Mouse (Mus musculus) intestine, embryonic 15.5 days (tissue): ENCODE measurements around the gene Depdc7. TPM values are rescaled to one million over a fixed set of nuclear protein-coding genes. Genes with fewer than 3 reads are reported as not detected.

Experiments
- ATAC-seq: fragments of 200-750 bp; cut with Nextera tagmentation; 2 replicates; pipeline ENCODE4 v1.8.0; 2017; ENCODE audit warnings: moderate TSS enrichment, moderate library complexity
- H3K27ac ChIP-seq: fragments of 300-500 bp; sonication (generic); 2 replicates; pipeline ENCODE4 v1.5.1; 2015; ENCODE audit warnings: mild to moderate bottlenecking, inconsistent platforms
- H3K27me3 ChIP-seq: fragments of 300-500 bp; sonication (generic); replicated peaks from 2 replicates; pipeline ENCODE4 v1.6.1; 2015; ENCODE audit warnings: inconsistent platforms
- H3K36me3 ChIP-seq: fragments of 300-500 bp; sonication (generic); 2 replicates; pipeline ENCODE4 v1.6.1; 2015; ENCODE audit warnings: inconsistent platforms
- H3K4me1 ChIP-seq: fragments of 300-500 bp; sonication (generic); replicated peaks from 2 replicates; pipeline ENCODE4 v1.6.1; 2015; ENCODE audit warnings: inconsistent platforms
- H3K4me2 ChIP-seq: fragments of 300-500 bp; sonication (generic); replicated peaks from 2 replicates; pipeline ENCODE4 v1.6.1; 2015; ENCODE audit warnings: mild to moderate bottlenecking, inconsistent platforms
- H3K4me3 ChIP-seq: fragments of 300-500 bp; sonication (generic); replicated peaks from 2 replicates; pipeline ENCODE4 v1.5.1; 2015; ENCODE audit warnings: inconsistent platforms
- H3K9ac ChIP-seq: fragments of 300-500 bp; sonication (generic); 2 replicates; pipeline ENCODE4 v1.6.1; 2015; ENCODE audit warnings: inconsistent platforms
- H3K9me3 ChIP-seq: fragments of 300-500 bp; sonication (generic); 2 replicates; pipeline ENCODE4 v1.6.1; 2016; ENCODE audit warnings: inconsistent platforms
- WGBS: fragments of 180-500 bp; shearing (Covaris S2); methylation state at CpG from one replicate; pipeline ENCODE4 v1.1.7; 2015; 5-methylcytosine and 5-hydroxymethylcytosine counted together
- polyA plus RNA-seq: library from polyadenylated mRNA; unstranded; fragments of >200 nt; fragmentation: Nextera tagmentation; extraction: Ambion mirVana; gene quantifications from 2 replicates; pipeline ENCODE4 v1.2.1, GENCODE M21; 2015

The Depdc7 gene
- polyA plus RNA-seq: 32.6 and 36.2 TPM in 2 replicates

GRCm38 (mm10) chr2:104742741-104743064 lies at the start of gene Depdc7:
Gene Depdc7, minus strand, starts transcription at chr2:104742878.
- H3K4me3 ChIP-seq: peak within 1 kb of the TSS; percentile 91
- no peaks in the 10 kb centered on the region for H3K27me3 ChIP-seq
- no peaks in the 10 kb centered on the region for H3K9me3 ChIP-seq
- ATAC-seq: peak; percentile 93
- no peaks in the 10 kb centered on the region for H3K36me3 ChIP-seq
- under 1% methylated on average over 31 of the region's 31 CpGs for WGBS
- H3K4me2 ChIP-seq: peak within 1 kb of the TSS; percentile 91
- peaks cover 15% of the 10 kb centered on the region for H3K4me1 ChIP-seq
- peak within 1 kb of the TSS; percentile 96 for H3K27ac ChIP-seq
- peak within 1 kb of the TSS; percentile 95 for H3K9ac ChIP-seq

- WGBS: 95% methylated on average over 1 of the region's 1 CpGs
- H3K9ac ChIP-seq: no peak overlapping the region
- no peak overlapping the region for H3K4me3 ChIP-seq
- no peak for ATAC-seq
- H3K36me3 ChIP-seq: peaks cover 18% of the 10 kb centered on the region
- H3K27ac ChIP-seq: no peak overlapping the region
- no peak overlapping the region for H3K4me2 ChIP-seq
- no peaks in the 10 kb centered on the region for H3K9me3 ChIP-seq
- no peaks in the 10 kb centered on the region for H3K4me1 ChIP-seq
- no peaks in the 10 kb centered on the region for H3K27me3 ChIP-seq
These were observed 32.1 kb upstream of the Depdc7 start for GRCm38 (mm10) chr2:104774763-104775162.

- Histone ChIP-seq H3K9ac (no peak overlapping the region), H3K4me1 (no peaks in the 10 kb centered on the region), H3K27me3 (no peaks in the 10 kb centered on the region), H3K9me3 (no peaks in the 10 kb centered on the region), H3K4me2 (no peak overlapping the region), H3K27ac (no peak overlapping the region), H3K4me3 (no peak overlapping the region), H3K36me3 (peaks cover 11% of the 10 kb centered on the region)
- WGBS: 88% methylated on average over 1 of the region's 1 CpGs
- ATAC-seq: 0 out of 2 replicates have a peak, but pooled peaks have one; percentile 39
These were observed 26.0 kb upstream of the Depdc7 start for GRCm38 (mm10) chr2:104768697-104769096.

GRCm38 (mm10) chr2:104764018-104764417 lies 21.3 kb upstream of the Depdc7 start:
- Histone ChIP-seq H3K4me2 (no peak overlapping the region), H3K9me3 (no peaks in the 10 kb centered on the region), H3K9ac (no peak overlapping the region), H3K36me3 (no peaks in the 10 kb centered on the region), H3K4me3 (no peak overlapping the region), H3K27me3 (no peaks in the 10 kb centered on the region), H3K27ac (no peak overlapping the region), H3K4me1 (no peaks in the 10 kb centered on the region)
- 90% methylated on average over 4 of the region's 4 CpGs for whole genome bisulfite sequencing
- no peak for ATAC-seq

GRCm38 (mm10) chr2:104763134-104763703 lies 20.5 kb upstream of the Depdc7 start:
- no peak overlapping the region for H3K9ac ChIP-seq
- no peak overlapping the region for H3K4me3 ChIP-seq
- ATAC-seq: peak; percentile 86
- H3K27me3 ChIP-seq: no peaks in the 10 kb centered on the region
- H3K36me3 ChIP-seq: no peaks in the 10 kb centered on the region
- H3K9me3 ChIP-seq: no peaks in the 10 kb centered on the region
- WGBS: 68% methylated on average over 8 of the region's 8 CpGs
- H3K4me1 ChIP-seq: no peaks in the 10 kb centered on the region
- H3K27ac ChIP-seq: 0 out of 2 replicates have a peak overlapping the region, but pooled peaks have one; percentile 36
- H3K4me2 ChIP-seq: no peak overlapping the region

GRCm38 (mm10) chr2:104750611-104751010 lies 7.9 kb upstream of the Depdc7 start:
- no peak overlapping the region for H3K9ac ChIP-seq
- no peak overlapping the region for H3K4me3 ChIP-seq
- 0 out of 2 replicates have a peak, but pooled peaks cover 5% of the 10 kb centered on the region for H3K36me3 ChIP-seq
- ATAC-seq: peak; percentile 64; the same call in 1 of the 2 replicates
- no peaks in the 10 kb centered on the region for H3K4me1 ChIP-seq
- H3K27ac ChIP-seq: no peak overlapping the region
- H3K4me2 ChIP-seq: no peak overlapping the region
- WGBS: 58% methylated on average over 3 of the region's 3 CpGs
- no peaks in the 10 kb centered on the region for H3K27me3 ChIP-seq
- no peaks in the 10 kb centered on the region for H3K9me3 ChIP-seq

GRCm38 (mm10) chr2:104748652-104749183 lies 6.0 kb upstream of the Depdc7 start:
- peak; percentile 80 for ATAC-seq
- Histone ChIP-seq H3K27ac (no peak overlapping the region), H3K4me2 (no peak overlapping the region), H3K36me3 (0 out of 2 replicates have a peak, but pooled peaks cover 5% of the 10 kb centered on the region), H3K4me3 (no peak overlapping the region), H3K27me3 (no peaks in the 10 kb centered on the region), H3K9ac (no peak overlapping the region), H3K9me3 (no peaks in the 10 kb centered on the region), H3K4me1 (no peaks in the 10 kb centered on the region)
- 63% methylated on average over 5 of the region's 5 CpGs for whole genome bisulfite sequencing

GRCm38 (mm10) chr2:104746251-104746650 lies 3.6 kb upstream of the Depdc7 start:
- no peaks in the 10 kb centered on the region for H3K27me3 ChIP-seq
- no peak overlapping the region for H3K4me3 ChIP-seq
- no peaks in the 10 kb centered on the region for H3K9me3 ChIP-seq
- H3K27ac ChIP-seq: no peak overlapping the region
- no peak overlapping the region for H3K9ac ChIP-seq
- WGBS: 57% methylated on average over 8 of the region's 8 CpGs
- H3K4me2 ChIP-seq: no peak overlapping the region
- no peak for ATAC-seq
- no peaks in the 10 kb centered on the region for H3K36me3 ChIP-seq
- peaks cover 6% of the 10 kb centered on the region for H3K4me1 ChIP-seq

GRCm38 (mm10) chr2:104743971-104744370 lies 1.3 kb upstream of the Depdc7 start:
- peaks cover 15% of the 10 kb centered on the region for H3K4me1 ChIP-seq
- H3K9ac ChIP-seq: no peak overlapping the region
- no peaks in the 10 kb centered on the region for H3K9me3 ChIP-seq
- H3K4me3 ChIP-seq: no peak overlapping the region
- H3K36me3 ChIP-seq: no peaks in the 10 kb centered on the region
- H3K4me2 ChIP-seq: no peak overlapping the region
- no peak overlapping the region for H3K27ac ChIP-seq
- WGBS: 56% methylated on average over 5 of the region's 5 CpGs
- H3K27me3 ChIP-seq: no peaks in the 10 kb centered on the region
- 0 out of 2 replicates have a peak, but pooled peaks have one; percentile 4 for ATAC-seq

- Histone ChIP-seq H3K4me1 (peaks cover 15% of the 10 kb centered on the region), H3K27ac (peak overlapping the region; percentile 96), H3K9me3 (no peaks in the 10 kb centered on the region), H3K4me3 (peak overlapping the region; percentile 91), H3K9ac (peak overlapping the region; percentile 95), H3K27me3 (no peaks in the 10 kb centered on the region), H3K4me2 (peak overlapping the region; percentile 91), H3K36me3 (no peaks in the 10 kb centered on the region)
- WGBS: 11% methylated on average over 7 of the region's 7 CpGs
- ATAC-seq: peak; percentile 69
These were observed 482 bp upstream of the Depdc7 start for GRCm38 (mm10) chr2:104743160-104743559.

- WGBS: 5% methylated on average over 45 of the region's 46 CpGs
These were observed 560 bp downstream of the Depdc7 start for GRCm38 (mm10) chr2:104741896-104742740.

GRCm38 (mm10) chr2:104741015-104741758 lies 1.5 kb downstream of the Depdc7 start:
- Histone ChIP-seq H3K9me3 (no peaks in the 10 kb centered on the region), H3K4me3 (peak overlapping the region; percentile 91), H3K27me3 (no peaks in the 10 kb centered on the region), H3K9ac (peak overlapping the region; percentile 11), H3K36me3 (no peaks in the 10 kb centered on the region), H3K27ac (peak overlapping the region; percentile 41; the same call in 1 of the 2 replicates), H3K4me2 (peak overlapping the region; percentile 91), H3K4me1 (peaks cover 15% of the 10 kb centered on the region)
- 39% methylated on average over 7 of the region's 7 CpGs for WGBS
- no peak for ATAC-seq

More at GRCm38 (mm10) chr2:104741896-104742740, 560 bp downstream of the Depdc7 start:
- Histone ChIP-seq H3K27ac (peak overlapping the region; percentile 96), H3K4me3 (peak overlapping the region; percentile 91), H3K4me1 (peaks cover 15% of the 10 kb centered on the region), H3K27me3 (no peaks in the 10 kb centered on the region), H3K4me2 (peak overlapping the region; percentile 91), H3K9ac (peak overlapping the region; percentile 95), H3K9me3 (no peaks in the 10 kb centered on the region), H3K36me3 (no peaks in the 10 kb centered on the region)
- ATAC-seq: peak; percentile 43
